Mouse (Mus musculus): ENCODE results near the gene Grtp1. TPM values are rescaled to one million over a fixed set of nuclear protein-coding genes. Genes with fewer than 3 reads are reported as not detected.
A peak's percentile ranks its signal among the peaks of the same experiment; 100 is the strongest.
"Not testable (repeated sequence)": the region's sequence is repeated elsewhere in the genome, so short reads cannot be mapped to it uniquely, and the experiment has no call there.

Gene Grtp1
- polyA plus RNA-seq, 1 experiment from 2014 or later: 23.6 TPM

DNA sequence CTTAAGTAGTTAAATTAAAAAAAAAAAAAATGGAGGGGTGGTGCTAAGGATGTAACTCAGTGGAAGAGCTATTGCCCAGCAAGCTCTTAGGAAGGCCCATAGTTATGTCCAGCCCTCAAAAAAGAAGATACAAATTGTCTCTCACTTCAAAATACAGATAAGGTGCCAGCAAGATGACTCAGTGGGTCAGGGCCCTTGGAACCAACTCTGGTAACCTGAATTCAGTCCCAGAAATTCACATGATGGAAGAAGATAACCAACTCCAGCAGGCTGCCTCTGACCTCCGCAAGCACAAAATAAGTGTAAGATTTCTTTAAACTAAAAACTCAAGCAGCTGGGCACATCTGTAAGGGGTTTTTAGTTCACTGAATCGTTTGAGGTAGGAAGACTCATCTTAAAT lies 51.9 kb downstream of the Grtp1 start:
- Histone ChIP-seq H3K9ac (replicated peaks; ENCODE audit: low read length) (no peak overlapping the region), H3K9me3 (ENCODE audit: low read length) (no peaks in the 10 kb centered on the region; the same call in 1 of the 2 replicates), H3K4me2 (replicated peaks; ENCODE audit: low read depth, low read length) (no peak overlapping the region), H3K36me3 (ENCODE audit: insufficient read depth, low read length) (peaks cover 51% of the 10 kb centered on the region), H3K4me1 (ENCODE audit: insufficient read depth, low read length) (no peaks in the 10 kb centered on the region), H3K27me3 (ENCODE audit: insufficient read depth, low read length) (no peaks in the 10 kb centered on the region), H3K27ac (ENCODE audit: low read length) (no peak overlapping the region), H3K4me3 (ENCODE audit: low read length) (no peak overlapping the region)
- WGBS: 88% methylated on average over 2 of the region's 2 CpGs
- no peak for ATAC-seq (ENCODE audit: low FRiP score, low TSS enrichment)

GRCm38 (mm10) chr8:13141681-13142080 lies 58.7 kb downstream of the Grtp1 start:
- Histone ChIP-seq H3K36me3 (ENCODE audit: insufficient read depth, low read length) (peaks cover 97% of the 10 kb centered on the region), H3K9me3 (ENCODE audit: low read length) (no peaks in the 10 kb centered on the region), H3K4me3 (ENCODE audit: low read length) (no peak overlapping the region), H3K27ac (ENCODE audit: low read length) (no peak overlapping the region), H3K4me1 (ENCODE audit: insufficient read depth, low read length) (no peaks in the 10 kb centered on the region), H3K27me3 (ENCODE audit: insufficient read depth, low read length) (no peaks in the 10 kb centered on the region), H3K4me2 (replicated peaks; ENCODE audit: low read depth, low read length) (no peak overlapping the region), H3K9ac (replicated peaks; ENCODE audit: low read length) (no peak overlapping the region)
- no peak for ATAC-seq (ENCODE audit: low FRiP score, low TSS enrichment)
- WGBS: 92% methylated on average over 5 of the region's 5 CpGs

DNA sequence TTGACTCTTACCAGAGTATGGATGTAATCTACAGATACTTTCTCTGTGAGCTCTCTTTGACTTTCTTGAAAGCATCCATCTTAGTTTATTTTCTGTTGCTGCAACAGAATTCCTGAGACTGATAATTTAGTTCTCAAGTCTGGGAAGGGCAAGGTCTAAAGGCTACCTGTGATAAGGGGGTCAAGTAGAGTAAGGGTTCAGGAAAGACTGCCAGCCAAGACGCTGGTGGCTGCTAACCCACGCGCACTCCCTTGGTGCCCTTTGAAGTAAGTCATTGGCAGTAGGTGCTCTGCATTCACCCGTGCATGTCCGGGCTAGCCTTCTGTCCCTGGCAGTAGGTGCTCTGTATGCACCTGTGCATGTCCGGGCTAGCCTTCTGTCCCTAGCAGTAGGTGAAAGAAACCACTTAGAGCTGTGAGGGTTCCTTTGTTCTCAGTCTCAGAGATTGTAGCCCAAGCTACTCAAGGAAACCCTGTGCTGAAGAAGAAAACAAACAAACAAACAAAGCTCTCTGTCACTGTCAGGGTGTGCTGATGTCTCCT lies 60.7 kb downstream of the Grtp1 start:
- WGBS: 91% methylated on average over 6 of the region's 6 CpGs
- no peak overlapping the region for H3K4me2 ChIP-seq (replicated peaks; ENCODE audit: low read depth, low read length)
- no peak overlapping the region for H3K27ac ChIP-seq (ENCODE audit: low read length)
- no peaks in the 10 kb centered on the region for H3K4me1 ChIP-seq (ENCODE audit: insufficient read depth, low read length)
- peaks cover 97% of the 10 kb centered on the region for H3K36me3 ChIP-seq (ENCODE audit: insufficient read depth, low read length)
- H3K4me3 ChIP-seq (ENCODE audit: low read length): no peak overlapping the region
- no peak for ATAC-seq (ENCODE audit: low FRiP score, low TSS enrichment)
- no peak overlapping the region for H3K9ac ChIP-seq (replicated peaks; ENCODE audit: low read length)
- no peaks in the 10 kb centered on the region for H3K9me3 ChIP-seq (ENCODE audit: low read length)
- H3K27me3 ChIP-seq (ENCODE audit: insufficient read depth, low read length): no peaks in the 10 kb centered on the region

- not testable (repeated sequence) for ATAC-seq (ENCODE audit: low FRiP score, low TSS enrichment); H3K4me1 ChIP-seq (ENCODE audit: insufficient read depth, low read length); H3K4me3 ChIP-seq (ENCODE audit: low read length); H3K9ac ChIP-seq (replicated peaks; ENCODE audit: low read length); H3K4me2 ChIP-seq (replicated peaks; ENCODE audit: low read depth, low read length); H3K9me3 ChIP-seq (ENCODE audit: low read length); H3K27me3 ChIP-seq (ENCODE audit: insufficient read depth, low read length); H3K27ac ChIP-seq (ENCODE audit: low read length)
- 76% methylated on average over 9 of the region's 9 CpGs for WGBS
- H3K36me3 ChIP-seq (ENCODE audit: insufficient read depth, low read length): peaks cover 83% of the 10 kb centered on the region
These were observed 68.2 kb downstream of the Grtp1 start for GRCm38 (mm10) chr8:13132220-13132619.

DNA sequence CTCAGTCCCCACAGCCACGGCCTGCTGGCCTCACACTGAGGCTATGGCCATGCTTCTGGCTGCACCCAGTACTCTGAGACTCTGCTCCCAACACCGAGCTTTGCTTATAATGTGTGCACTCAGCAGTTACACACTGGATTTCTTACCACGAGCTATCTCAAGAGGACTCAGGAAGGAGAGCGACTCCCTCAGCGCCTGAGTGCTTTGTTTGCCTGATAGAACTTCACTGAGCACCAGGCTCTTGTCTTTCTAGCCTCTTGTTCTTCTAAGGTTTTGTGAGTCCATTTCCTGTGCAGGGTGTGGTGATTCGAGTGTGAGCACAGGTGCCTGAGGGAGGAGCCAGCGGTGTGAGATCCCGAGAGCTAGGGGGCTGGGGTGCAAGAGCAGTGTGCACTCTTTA lies 75.5 kb downstream of the Grtp1 start:
- no peaks in the 10 kb centered on the region for H3K27me3 ChIP-seq (ENCODE audit: insufficient read depth, low read length)

GRCm38 (mm10) chr8:13122887-13123421 lies 77.5 kb downstream of the Grtp1 start:
- H3K4me3 ChIP-seq (ENCODE audit: low read length): no peak overlapping the region
- H3K9ac ChIP-seq (replicated peaks; ENCODE audit: low read length): no peak overlapping the region
- H3K27me3 ChIP-seq (ENCODE audit: insufficient read depth, low read length): no peaks in the 10 kb centered on the region
- no peaks in the 10 kb centered on the region for H3K9me3 ChIP-seq (ENCODE audit: low read length)
- no peaks in the 10 kb centered on the region for H3K4me1 ChIP-seq (ENCODE audit: insufficient read depth, low read length)
- 91% methylated on average over 7 of the region's 7 CpGs for WGBS
- peaks cover 57% of the 10 kb centered on the region for H3K36me3 ChIP-seq (ENCODE audit: insufficient read depth, low read length)
- H3K4me2 ChIP-seq (replicated peaks; ENCODE audit: low read depth, low read length): no peak overlapping the region
- no peak overlapping the region for H3K27ac ChIP-seq (ENCODE audit: low read length)
- no peak for ATAC-seq (ENCODE audit: low FRiP score, low TSS enrichment)

More for the DNA sequence above, 75.5 kb downstream of the Grtp1 start:
- H3K4me1 ChIP-seq (ENCODE audit: insufficient read depth, low read length): no peaks in the 10 kb centered on the region
- H3K27ac ChIP-seq (ENCODE audit: low read length): no peak overlapping the region
- no peaks in the 10 kb centered on the region for H3K9me3 ChIP-seq (ENCODE audit: low read length)
- no peak overlapping the region for H3K4me3 ChIP-seq (ENCODE audit: low read length)
- peaks cover 60% of the 10 kb centered on the region for H3K36me3 ChIP-seq (ENCODE audit: insufficient read depth, low read length)
- 92% methylated on average over 8 of the region's 8 CpGs for WGBS
- H3K4me2 ChIP-seq (replicated peaks; ENCODE audit: low read depth, low read length): no peak overlapping the region
- no peak overlapping the region for H3K9ac ChIP-seq (replicated peaks; ENCODE audit: low read length)
- ATAC-seq (ENCODE audit: low FRiP score, low TSS enrichment): no peak

MicroRNAs within 50 kb of the gene (microRNA counts, 519-probe panel; counts per million panel counts)
- microRNA mmu-miR-1968: 1,965 counts per million, percentile 51 among the panel's probes with 10 or more counts

Small RNA genes lying within 50 kb of the gene (microRNA-seq; reads per million reads assigned to microRNA genes)
- gene Mir1968 (12.5 reads per million, percentile 32 among the genes with 10 or more reads in this experiment), gene Mir7065 (not detected)

Other genes starting within 250 kb of the Grtp1 start
- gene F7, start 174.6 kb downstream of the Grtp1 start, polyA plus RNA-seq (2015; fragmentation: Nextera tagmentation; extraction: Ambion mirVana): 0.15 and 0.19 TPM in 2 replicates
- 3.9 and 4.0 TPM in 2 replicates for gene F10, start 163.3 kb downstream of the Grtp1 start, polyA plus RNA-seq (2015; fragmentation: Nextera tagmentation; extraction: Ambion mirVana)
- 1.8 and 1.9 TPM in 2 replicates for gene Proz, start 139.7 kb downstream of the Grtp1 start, polyA plus RNA-seq (2015; fragmentation: Nextera tagmentation; extraction: Ambion mirVana)
- 46.5 and 49.9 TPM in 2 replicates for gene Pcid2, start 95.2 kb downstream of the Grtp1 start, polyA plus RNA-seq (2015; fragmentation: Nextera tagmentation; extraction: Ambion mirVana)
- 109 and 113 TPM in 2 replicates for gene Cul4a, start 95.0 kb downstream of the Grtp1 start, polyA plus RNA-seq (2015; fragmentation: Nextera tagmentation; extraction: Ambion mirVana)
- 308 and 374 TPM in 2 replicates for gene Lamp1, start 41.5 kb downstream of the Grtp1 start, polyA plus RNA-seq (2015; fragmentation: Nextera tagmentation; extraction: Ambion mirVana)
- gene Adprhl1, start 53.5 kb upstream of the Grtp1 start, polyA plus RNA-seq (2015; fragmentation: Nextera tagmentation; extraction: Ambion mirVana): 0.16 and 0.46 TPM in 2 replicates
- 29.2 and 29.4 TPM in 2 replicates for gene Dcun1d2, start 87.5 kb upstream of the Grtp1 start, polyA plus RNA-seq (2015; fragmentation: Nextera tagmentation; extraction: Ambion mirVana)
- gene Tmco3, start 87.6 kb upstream of the Grtp1 start, polyA plus RNA-seq (2015; fragmentation: Nextera tagmentation; extraction: Ambion mirVana): 55.8 and 56.2 TPM in 2 replicates
- gene Tfdp1, start 138.1 kb upstream of the Grtp1 start, polyA plus RNA-seq (2015; fragmentation: Nextera tagmentation; extraction: Ambion mirVana): 159 TPM in 2 replicates
- not detected in 2 replicates for gene Atp4b, start 196.2 kb upstream of the Grtp1 start, polyA plus RNA-seq (2015; fragmentation: Nextera tagmentation; extraction: Ambion mirVana)
- gene Grk1, start 204.5 kb upstream of the Grtp1 start, polyA plus RNA-seq (2015; fragmentation: Nextera tagmentation; extraction: Ambion mirVana): not detected in 2 replicates
- gene Tmem255b, start 234.6 kb upstream of the Grtp1 start, polyA plus RNA-seq (2015; fragmentation: Nextera tagmentation; extraction: Ambion mirVana): 0.95 and 1.4 TPM in 2 replicates